Mouse (Mus musculus) testis, adult 2 months (tissue): ENCODE data around the gene Cyb561d1. TPM values are rescaled to one million over a fixed set of nuclear protein-coding genes. Genes with fewer than 3 reads are reported as not detected.
"Not testable (repeated sequence)": the region's sequence is repeated elsewhere in the genome, so short reads cannot be mapped to it uniquely, and the experiment has no call there.

Experiments
- H3K27ac ChIP-seq: fragments of 200-500 bp; 2 replicates; pipeline ENCODE4 v1.5.1; 2012; ENCODE audit warnings: low read depth, low read length; ENCODE audit not compliant: control insufficient read depth, insufficient read depth
- H3K27me3 ChIP-seq: fragments of 200-500 bp; 2 replicates; pipeline ENCODE4 v1.6.1; 2012; ENCODE audit warnings: mild to moderate bottlenecking, low read length, moderate library complexity; ENCODE audit not compliant: control insufficient read depth, insufficient read depth
- H3K36me3 ChIP-seq: fragments of 200-500 bp; 2 replicates; pipeline ENCODE4 v1.6.1; 2012; ENCODE audit warnings: mild to moderate bottlenecking, low read length; ENCODE audit not compliant: control insufficient read depth, insufficient read depth
- H3K4me1 ChIP-seq: fragments of 200-500 bp; 2 replicates; pipeline ENCODE4 v1.6.1; 2012; ENCODE audit warnings: low read length; ENCODE audit not compliant: control insufficient read depth, insufficient read depth
- H3K4me3 ChIP-seq: fragments of 200-500 bp; 2 replicates; pipeline ENCODE4 v1.5.1; 2012; ENCODE audit warnings: low read depth, mild to moderate bottlenecking, low read length, moderate library complexity, mixed read lengths; ENCODE audit not compliant: control insufficient read depth
- CTCF ChIP-seq: fragments of 200-500 bp; IDR thresholded peaks from 2 replicates; pipeline ENCODE4 v1.5.1; 2012; ENCODE audit warnings: low read depth, mild to moderate bottlenecking, inconsistent platforms, low read length, moderate library complexity; ENCODE audit not compliant: control insufficient read depth, insufficient read depth, insufficient replicate concordance
- POLR2A ChIP-seq: fragments of 200-500 bp; IDR thresholded peaks from 2 replicates; pipeline ENCODE4 v1.6.1; 2012; ENCODE audit warnings: low read depth, mild to moderate bottlenecking, inconsistent platforms, low read length, moderate library complexity; ENCODE audit not compliant: control insufficient read depth
- polyA plus RNA-seq: library from polyadenylated mRNA; depleted of rRNA; stranded (reverse); fragments of >200 nt; gene quantifications from 2 replicates; pipeline ENCODE4 v1.2.3, GENCODE M21; 2012; rRNA removed

Gene Cyb561d1
- 1.7 and 2.2 TPM in 2 replicates for polyA plus RNA-seq

DNA sequence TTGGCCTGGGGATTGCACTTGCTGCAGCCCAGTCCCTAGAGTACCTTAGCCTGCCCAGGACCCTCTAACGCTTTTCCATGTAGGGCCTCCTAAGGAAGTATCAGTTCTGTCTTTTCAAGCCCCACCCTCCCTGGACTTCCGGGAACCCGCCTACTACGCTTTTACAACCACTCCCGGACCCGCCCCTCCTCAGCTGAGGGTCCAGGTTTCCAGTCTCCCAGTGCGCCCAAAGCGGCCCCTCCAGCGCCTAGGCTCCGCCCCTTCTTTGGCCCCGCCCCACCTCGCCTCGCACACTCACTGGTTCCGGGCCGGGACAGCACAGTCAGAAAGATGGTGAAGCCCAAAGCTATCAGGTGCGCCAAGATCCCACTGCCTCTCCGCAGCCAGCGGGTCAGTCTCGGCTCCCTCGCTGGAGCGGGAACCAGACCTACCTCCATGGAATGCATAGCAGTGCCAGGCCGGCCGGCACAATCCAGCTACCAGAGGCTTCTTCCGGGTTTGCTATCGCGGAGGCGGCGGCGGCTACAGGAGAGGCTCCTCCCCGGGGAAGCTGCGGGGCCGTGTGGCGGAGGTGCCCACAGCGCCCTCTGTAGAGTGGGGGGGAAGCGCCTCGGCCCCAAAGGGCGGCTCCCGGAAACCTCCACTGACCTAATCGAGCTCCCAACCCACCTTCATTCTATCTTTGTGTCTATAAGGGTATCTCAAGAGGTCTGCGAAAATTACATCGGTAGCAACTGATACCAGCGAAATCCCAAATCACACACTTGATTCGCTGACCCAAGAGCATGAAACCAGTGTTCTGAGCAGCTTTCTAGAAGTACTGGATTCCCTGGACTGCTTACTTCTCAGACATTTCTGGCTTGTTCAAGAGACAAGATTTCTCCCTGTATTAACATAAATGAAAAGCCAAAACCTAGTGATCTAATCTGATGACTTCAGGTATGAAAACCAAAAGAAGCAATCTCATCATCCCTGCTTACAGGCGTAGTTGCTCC, at the start of gene Cyb561d1:
Cyb561d1 (minus strand) TSS at position 884 of the 995 bp plus-strand sequence.
- Histone ChIP-seq H3K4me1 (peaks cover 12% of the 10 kb centered on the region), H3K27ac (peak within 1 kb of the TSS; percentile 75; the same call in 1 of the 2 replicates), H3K4me3 (peak within 1 kb of the TSS; percentile 96), H3K36me3 (no peaks in the 10 kb centered on the region), H3K27me3 (no peaks in the 10 kb centered on the region)
- TF ChIP-seq POLR2A (peak; percentile 45; the same call in 1 of the 2 replicates), CTCF (no peak)

DNA sequence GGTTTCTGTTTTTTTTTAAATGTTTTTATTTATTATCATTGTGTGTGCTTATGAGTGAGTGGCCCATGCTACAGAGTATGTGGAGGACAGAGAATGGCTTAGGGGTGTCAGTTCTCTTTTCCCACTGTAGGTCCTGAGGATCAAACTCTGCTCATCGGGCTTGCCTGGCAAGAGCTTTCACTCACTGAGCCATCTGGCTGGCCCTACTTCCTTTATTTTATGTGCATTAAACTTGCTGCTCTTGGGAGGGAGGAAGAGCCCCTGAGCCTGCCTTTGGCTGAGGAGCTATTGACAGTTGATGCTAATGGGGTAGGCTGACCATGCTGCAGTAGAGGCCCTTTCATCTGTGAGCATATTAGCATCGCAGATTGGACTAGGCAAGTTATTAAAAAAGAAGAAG, 45.8 kb upstream of the Cyb561d1 start:
- no peaks in the 10 kb centered on the region for H3K27me3 ChIP-seq
- no peaks in the 10 kb centered on the region for H3K4me1 ChIP-seq
- TF ChIP-seq CTCF, result no peak
- no peak for TF ChIP-seq POLR2A
- no peak overlapping the region for H3K4me3 ChIP-seq
- no peaks in the 10 kb centered on the region for H3K36me3 ChIP-seq
- no peak overlapping the region for H3K27ac ChIP-seq

GRCm38 (mm10) chr3:108241243-108241839, 40.3 kb upstream of the Cyb561d1 start:
- no peak overlapping the region for H3K4me3 ChIP-seq
- TF ChIP-seq CTCF, result no peak
- TF ChIP-seq POLR2A, result no peak
- H3K36me3 ChIP-seq, result no peaks in the 10 kb centered on the region
- peaks cover 3% of the 10 kb centered on the region for H3K4me1 ChIP-seq
- no peak overlapping the region for H3K27ac ChIP-seq
- H3K27me3 ChIP-seq, result no peaks in the 10 kb centered on the region

- H3K36me3 ChIP-seq, H3K4me3 ChIP-seq, H3K27me3 ChIP-seq, H3K4me1 ChIP-seq, H3K27ac ChIP-seq: not testable (repeated sequence)
Observed at GRCm38 (mm10) chr3:108237474-108238102, 36.6 kb upstream of the Cyb561d1 start.

GRCm38 (mm10) chr3:108231646-108232045, 30.6 kb upstream of the Cyb561d1 start:
- H3K36me3 ChIP-seq, result no peaks in the 10 kb centered on the region
- TF ChIP-seq POLR2A (no peak), CTCF (no peak)
- no peak overlapping the region for H3K27ac ChIP-seq
- no peak overlapping the region for H3K4me3 ChIP-seq
- H3K27me3 ChIP-seq, result peaks cover 2% of the 10 kb centered on the region
- peaks cover under 1% of the 10 kb centered on the region for H3K4me1 ChIP-seq

GRCm38 (mm10) chr3:108227521-108227920, 26.5 kb upstream of the Cyb561d1 start:
- peaks cover 9% of the 10 kb centered on the region for H3K27me3 ChIP-seq
- H3K4me3 ChIP-seq, result no peak overlapping the region

GRCm38 (mm10) chr3:108226558-108227350, 25.7 kb upstream of the Cyb561d1 start, which contains the start of gene Sypl2:
TSS of gene Sypl2 (minus strand) at chr3:108226648.
- Histone ChIP-seq H3K27ac (no peak within 1 kb of the TSS), H3K4me1 (peaks cover 6% of the 10 kb centered on the region), H3K27me3 (peaks cover 9% of the 10 kb centered on the region), H3K36me3 (no peaks in the 10 kb centered on the region), H3K4me3 (peak within 1 kb of the TSS; percentile 87)
- TF ChIP-seq CTCF, result no peak

More at GRCm38 (mm10) chr3:108227521-108227920, 26.5 kb upstream of the Cyb561d1 start:
- no peak overlapping the region for H3K27ac ChIP-seq
- peaks cover 6% of the 10 kb centered on the region for H3K4me1 ChIP-seq
- no peak for TF ChIP-seq POLR2A
- TF ChIP-seq CTCF, result no peak
- no peaks in the 10 kb centered on the region for H3K36me3 ChIP-seq
